Mouse (Mus musculus): ENCODE measurements around the gene Arhgap1. TPM values are rescaled to one million over a fixed set of nuclear protein-coding genes. Genes with fewer than 3 reads are reported as not detected.

Arhgap1 gene
- polyA plus RNA-seq, 2 experiments, result 22.4 to 32.1 TPM

- Histone ChIP-seq H3K9ac (replicated peaks) (peak within 1 kb of the TSS; percentile 86), H3K9me3 (ENCODE audit: control insufficient read depth, low read length) (no peaks in the 10 kb centered on the region), H3K4me1 (replicated peaks; ENCODE audit: control insufficient read depth in 2 of 2, insufficient read depth in 2 of 2, low read length in 1 of 2) (peaks cover 5 to 6% of the 10 kb centered on the region in 2 experiments), H3K27me3 (ENCODE audit: control insufficient read depth, insufficient read depth, low read length) (no peaks in the 10 kb centered on the region), H3K4me3 (ENCODE audit: insufficient read depth in 1 of 2, low read depth in 2 of 2, low read length in 2 of 2) (peak within 1 kb of the TSS; percentile 74 to 98), H3K27ac (peak within 1 kb of the TSS; percentile 89), H3K4me2 (ENCODE audit: low read depth) (peak within 1 kb of the TSS; percentile 92), H3K36me3 (replicated peaks; ENCODE audit: control insufficient read depth, insufficient read depth, low read depth) (no peaks in the 10 kb centered on the region)
- ATAC-seq (ENCODE audit: insufficient read depth), result peak; percentile 99
- under 1% methylated on average over 66 of the region's 66 CpGs for WGBS (ENCODE audit: insufficient replicate concordance)
- no peak; the same call in 1 of the 2 replicates for TF ChIP-seq CTCF (IDR thresholded peaks at IDR 0.05; ENCODE audit: low read depth)
- TF ChIP-seq EP300 (IDR thresholded peaks at IDR 0.05; ENCODE audit: low read depth), result no peak
- DNase-seq (ENCODE audit: low read depth in 3 of 3, low spot score in 3 of 3), result peak; percentile 82 to 84 (median 83)
These were observed 60.9 kb downstream of the Arhgap1 start, which contains the start of the genes Atg13 and Harbi1 for GRCm38 (mm10) chr2:91710272-91711234. Gene Atg13 (minus strand): TSS chr2:91710576. Gene Harbi1 (plus strand): TSS chr2:91710852.

- peak overlapping the region; percentile 74 to 98 for H3K4me3 ChIP-seq (ENCODE audit: insufficient read depth in 1 of 2, low read depth in 2 of 2, low read length in 2 of 2)
- TF ChIP-seq EP300 (IDR thresholded peaks at IDR 0.05; ENCODE audit: low read depth) (no peak), CTCF (IDR thresholded peaks at IDR 0.05; ENCODE audit: low read depth) (no peak)
- H3K36me3 ChIP-seq (replicated peaks; ENCODE audit: control insufficient read depth, insufficient read depth, low read depth), result no peaks in the 10 kb centered on the region
- H3K4me1 ChIP-seq (replicated peaks; ENCODE audit: control insufficient read depth in 2 of 2, insufficient read depth in 2 of 2, low read length in 1 of 2), result peaks cover 5 to 6% of the 10 kb centered on the region in 2 experiments
- H3K27ac ChIP-seq, result peak overlapping the region; percentile 89
- WGBS (ENCODE audit: insufficient replicate concordance), result 2% methylated on average over 8 of the region's 8 CpGs
- DNase-seq (ENCODE audit: low read depth in 3 of 3, low spot score in 3 of 3) (no peak), ATAC-seq (ENCODE audit: insufficient read depth) (no peak)
- H3K9ac ChIP-seq (replicated peaks), result peak overlapping the region; percentile 86
- no peaks in the 10 kb centered on the region for H3K9me3 ChIP-seq (ENCODE audit: control insufficient read depth, low read length)
- no peaks in the 10 kb centered on the region for H3K27me3 ChIP-seq (ENCODE audit: control insufficient read depth, insufficient read depth, low read length)
- peak overlapping the region; percentile 92 for H3K4me2 ChIP-seq (ENCODE audit: low read depth)
These were observed 61.7 kb downstream of the Arhgap1 start for GRCm38 (mm10) chr2:91711256-91711925.

GRCm38 (mm10) chr2:91714921-91715320, 65.3 kb downstream of the Arhgap1 start:
- H3K9ac ChIP-seq (replicated peaks), result no peak overlapping the region
- no peak overlapping the region for H3K4me3 ChIP-seq (ENCODE audit: insufficient read depth in 1 of 2, low read depth in 2 of 2, low read length in 2 of 2)
- WGBS (ENCODE audit: insufficient replicate concordance), result 81% methylated on average over 1 of the region's 1 CpGs
- H3K36me3 ChIP-seq (replicated peaks; ENCODE audit: control insufficient read depth, insufficient read depth, low read depth), result no peaks in the 10 kb centered on the region
- peaks cover 0 to 2% of the 10 kb centered on the region in 2 experiments; a peak in 2 of 4 replicates for H3K4me1 ChIP-seq (replicated peaks; ENCODE audit: control insufficient read depth in 2 of 2, insufficient read depth in 2 of 2, low read length in 1 of 2)
- TF ChIP-seq CTCF (IDR thresholded peaks at IDR 0.05; ENCODE audit: low read depth) (no peak), EP300 (IDR thresholded peaks at IDR 0.05; ENCODE audit: low read depth) (no peak)
- H3K4me2 ChIP-seq (ENCODE audit: low read depth), result no peak overlapping the region
- DNase-seq (ENCODE audit: low read depth in 3 of 3, low spot score in 3 of 3), result no peak
- H3K9me3 ChIP-seq (ENCODE audit: control insufficient read depth, low read length), result no peaks in the 10 kb centered on the region
- no peak overlapping the region for H3K27ac ChIP-seq
- ATAC-seq (ENCODE audit: insufficient read depth), result no peak
- no peaks in the 10 kb centered on the region for H3K27me3 ChIP-seq (ENCODE audit: control insufficient read depth, insufficient read depth, low read length)

GRCm38 (mm10) chr2:91718276-91718675, 68.6 kb downstream of the Arhgap1 start:
- TF ChIP-seq CTCF (IDR thresholded peaks at IDR 0.05; ENCODE audit: low read depth) (no peak), EP300 (IDR thresholded peaks at IDR 0.05; ENCODE audit: low read depth) (no peak)
- no peak for DNase-seq (ENCODE audit: low read depth in 3 of 3, low spot score in 3 of 3)
- 73% methylated on average over 6 of the region's 6 CpGs for WGBS (ENCODE audit: insufficient replicate concordance)
- Histone ChIP-seq H3K36me3 (replicated peaks; ENCODE audit: control insufficient read depth, insufficient read depth, low read depth) (no peaks in the 10 kb centered on the region), H3K9me3 (ENCODE audit: control insufficient read depth, low read length) (no peaks in the 10 kb centered on the region), H3K4me3 (ENCODE audit: insufficient read depth in 1 of 2, low read depth in 2 of 2, low read length in 2 of 2) (no peak overlapping the region), H3K9ac (replicated peaks) (no peak overlapping the region), H3K4me2 (ENCODE audit: low read depth) (no peak overlapping the region), H3K4me1 (replicated peaks; ENCODE audit: control insufficient read depth in 2 of 2, insufficient read depth in 2 of 2, low read length in 1 of 2) (no peaks in the 10 kb centered on the region; a peak in 1 of 4 replicates), H3K27me3 (ENCODE audit: control insufficient read depth, insufficient read depth, low read length) (no peaks in the 10 kb centered on the region), H3K27ac (no peak overlapping the region)
- no peak for ATAC-seq (ENCODE audit: insufficient read depth)

Other genes starting within 250 kb of the Arhgap1 start
- gene 1110051M20Rik, start 205.2 kb upstream of the Arhgap1 start, polyA plus RNA-seq (2012; rRNA removed), result 1.6 and 2.1 TPM in 2 replicates
- gene 1110051M20Rik, start 205.2 kb upstream of the Arhgap1 start, polyA plus RNA-seq (2014; fragmentation: Nextera tagmentation; extraction: Ambion mirVana), result 6.6 and 7.3 TPM in 2 replicates
- 0.69 and 0.70 TPM in 2 replicates for gene Lrp4, start 192.3 kb upstream of the Arhgap1 start, polyA plus RNA-seq (2012; rRNA removed)
- gene Lrp4, start 192.3 kb upstream of the Arhgap1 start, polyA plus RNA-seq (2014; fragmentation: Nextera tagmentation; extraction: Ambion mirVana), result 0.58 and 0.69 TPM in 2 replicates
- 12.8 and 20.6 TPM in 2 replicates for gene Ckap5, start 123.1 kb upstream of the Arhgap1 start, polyA plus RNA-seq (2012; rRNA removed)
- gene Ckap5, start 123.1 kb upstream of the Arhgap1 start, polyA plus RNA-seq (2014; fragmentation: Nextera tagmentation; extraction: Ambion mirVana), result 35.9 and 37.3 TPM in 2 replicates
- gene F2, start 13.4 kb upstream of the Arhgap1 start, polyA plus RNA-seq (2012; rRNA removed), result 174 and 202 TPM in 2 replicates
- gene F2, start 13.4 kb upstream of the Arhgap1 start, polyA plus RNA-seq (2014; fragmentation: Nextera tagmentation; extraction: Ambion mirVana), result 203 and 213 TPM in 2 replicates
- gene Zfp408, start 69 bp upstream of the Arhgap1 start, polyA plus RNA-seq (2012; rRNA removed), result 5.1 and 5.4 TPM in 2 replicates
- gene Zfp408, start 69 bp upstream of the Arhgap1 start, polyA plus RNA-seq (2014; fragmentation: Nextera tagmentation; extraction: Ambion mirVana), result 1.0 and 1.2 TPM in 2 replicates
- gene Atg13, start 60.7 kb downstream of the Arhgap1 start, polyA plus RNA-seq (2012; rRNA removed), result 7.4 and 7.5 TPM in 2 replicates
- gene Atg13, start 60.7 kb downstream of the Arhgap1 start, polyA plus RNA-seq (2014; fragmentation: Nextera tagmentation; extraction: Ambion mirVana), result 11.3 and 12.9 TPM in 2 replicates
- gene Harbi1, start 61.0 kb downstream of the Arhgap1 start, polyA plus RNA-seq (2012; rRNA removed), result 2.2 and 2.3 TPM in 2 replicates
- 3.4 and 4.8 TPM in 2 replicates for gene Harbi1, start 61.0 kb downstream of the Arhgap1 start, polyA plus RNA-seq (2014; fragmentation: Nextera tagmentation; extraction: Ambion mirVana)
- gene Ambra1, start 80.3 kb downstream of the Arhgap1 start, polyA plus RNA-seq (2012; rRNA removed), result 3.7 and 3.9 TPM in 2 replicates
- 3.9 and 4.2 TPM in 2 replicates for gene Ambra1, start 80.3 kb downstream of the Arhgap1 start, polyA plus RNA-seq (2014; fragmentation: Nextera tagmentation; extraction: Ambion mirVana)